Mouse (Mus musculus) thymus, postnatal 36 days (tissue): ENCODE data around the gene Sel1l3.

Experiments
- DNase-seq, 2 experiments: peaks; one replicate each; pipeline ENCODE4 v3.0.0; 2022; ENCODE audit warnings: mixed read lengths in 2 of 2

The Sel1l3 gene

GRCm38 (mm10) chr5:53140158-53140927 lies 73.4 kb downstream of the Sel1l3 start:
- no peak for DNase-seq

- no peak for DNase-seq
Observed at GRCm38 (mm10) chr5:53139566-53139965, 74.2 kb downstream of the Sel1l3 start.

GRCm38 (mm10) chr5:53139140-53139539 lies 74.6 kb downstream of the Sel1l3 start:
- DNase-seq = no peak

- DNase-seq = no peak
Observed at GRCm38 (mm10) chr5:53138025-53138424, 75.7 kb downstream of the Sel1l3 start.

GRCm38 (mm10) chr5:53135984-53136383 lies 77.7 kb downstream of the Sel1l3 start:
- DNase-seq = no peak

GRCm38 (mm10) chr5:53134003-53134402 lies 79.7 kb downstream of the Sel1l3 start:
- peak; percentile 55 to 58 for DNase-seq

- DNase-seq = peak in 1 of 2 experiments; percentile 28
Observed at GRCm38 (mm10) chr5:53124701-53125100, 89.0 kb downstream of the Sel1l3 start.

- DNase-seq = peak in 1 of 2 experiments; percentile 21
Observed at GRCm38 (mm10) chr5:53123525-53124286, 90.0 kb downstream of the Sel1l3 start.

GRCm38 (mm10) chr5:53119689-53120088 lies 94.0 kb downstream of the Sel1l3 start:
- DNase-seq = no peak

- no peak for DNase-seq
Observed at GRCm38 (mm10) chr5:53118212-53118611, 95.5 kb downstream of the Sel1l3 start.

- DNase-seq = no peak
Observed at GRCm38 (mm10) chr5:53114616-53115267, 99.0 kb downstream of the Sel1l3 start.

- no peak for DNase-seq
Observed at GRCm38 (mm10) chr5:53112942-53113341, 100.8 kb downstream of the Sel1l3 start.

GRCm38 (mm10) chr5:53111036-53111435 lies 102.7 kb downstream of the Sel1l3 start:
- no peak for DNase-seq

- DNase-seq = no peak
Observed at GRCm38 (mm10) chr5:53110225-53110624, 103.5 kb downstream of the Sel1l3 start.

- no peak for DNase-seq
Observed at GRCm38 (mm10) chr5:53108668-53109067, 105.1 kb downstream of the Sel1l3 start.

GRCm38 (mm10) chr5:53108026-53108425 lies 105.7 kb downstream of the Sel1l3 start:
- no peak for DNase-seq

GRCm38 (mm10) chr5:53106731-53107130 lies 107.0 kb downstream of the Sel1l3 start:
- no peak for DNase-seq

- no peak for DNase-seq
Observed at GRCm38 (mm10) chr5:53106125-53106524, 107.6 kb downstream of the Sel1l3 start.

- no peak for DNase-seq
Observed at GRCm38 (mm10) chr5:53105716-53106115, 108.0 kb downstream of the Sel1l3 start.

- no peak for DNase-seq
Observed at GRCm38 (mm10) chr5:53104177-53104855, 109.4 kb downstream of the Sel1l3 start.

- DNase-seq = no peak
Observed at GRCm38 (mm10) chr5:53101848-53102473, 111.8 kb downstream of the Sel1l3 start.

GRCm38 (mm10) chr5:53091331-53091730 lies 122.4 kb downstream of the Sel1l3 start:
- DNase-seq = no peak
